Mouse (Mus musculus) CH12.LX (cell line): ENCODE data around the gene Cic. TPM values are rescaled to one million over a fixed set of nuclear protein-coding genes. Genes with fewer than 3 reads are reported as not detected.

ENCODE experiments used
- DNase-seq: peaks from one replicate; pipeline ENCODE4 v3.0.0-alpha.2; 2013; ENCODE audit errors: extremely low read depth
- H3K27ac ChIP-seq: 2 replicates; pipeline ENCODE4 v1.5.1; 2012; ENCODE audit warnings: low read depth, mild to moderate bottlenecking, control low read depth, moderate library complexity; ENCODE audit not compliant: insufficient read depth
- H3K27me3 ChIP-seq: replicated peaks from 2 replicates; pipeline ENCODE3; 2012; ENCODE audit warnings: inconsistent platforms
- H3K36me3 ChIP-seq, 2 experiments: replicated peaks in 1 of 2; 2 replicates each; pipeline versions ENCODE3 to v1.6.1; 2012; ENCODE audit warnings: inconsistent platforms in 1 of 2, low read length in 1 of 2, mild to moderate bottlenecking in 1 of 2, mixed read lengths in 1 of 2, moderate library complexity in 1 of 2; ENCODE audit not compliant: control insufficient read depth in 1 of 2, insufficient read depth in 1 of 2
- H3K4me1 ChIP-seq, 2 experiments: 2 replicates each; pipeline ENCODE4 v1.6.1; 2012; ENCODE audit warnings: inconsistent platforms in 1 of 2, moderate library complexity in 1 of 2; ENCODE audit not compliant: insufficient read depth in 2 of 2, control insufficient read depth in 1 of 2
- H3K4me2 ChIP-seq: 2 replicates; pipeline ENCODE4 v1.6.1; 2012; ENCODE audit warnings: low read depth, mild to moderate bottlenecking, control low read depth; ENCODE audit not compliant: poor library complexity, insufficient read depth, severe bottlenecking
- H3K4me3 ChIP-seq, 3 experiments: fragments of 150-350 bp in 1 of 3; sonication (generic) in 1 of 3; replicated peaks in 1 of 3; 2 replicates each; pipeline versions ENCODE3 to v1.5.1; 2011 to 2012; ENCODE audit warnings: low read depth in 2 of 3, low read length in 2 of 3, mild to moderate bottlenecking in 2 of 3, moderate library complexity in 2 of 3, control low read depth in 1 of 3, improper control_type of control experiment in 1 of 3, inconsistent platforms in 1 of 3, mixed read lengths in 1 of 3; ENCODE audit not compliant: poor library complexity in 1 of 3
- H3K79me2 ChIP-seq: replicated peaks from 2 replicates; pipeline ENCODE4 v1.6.1; 2012; ENCODE audit warnings: mild to moderate bottlenecking, moderate library complexity; ENCODE audit not compliant: control insufficient read depth, poor library complexity, insufficient read depth, severe bottlenecking; ENCODE audit errors: extremely low read depth
- H3K9ac ChIP-seq: 2 replicates; pipeline ENCODE4 v1.6.1; 2012; ENCODE audit warnings: low read depth, mild to moderate bottlenecking, control low read depth, moderate library complexity; ENCODE audit not compliant: insufficient read depth
- H3K9me3 ChIP-seq: replicated peaks from 2 replicates; pipeline ENCODE3; 2012; ENCODE audit warnings: low read length, inconsistent platforms, mixed read lengths
- BHLHE40 ChIP-seq: IDR thresholded peaks from 2 replicates; pipeline ENCODE4 v1.6.1; 2011; ENCODE audit warnings: mild to moderate bottlenecking, low read depth, low read length, improper control_type of control experiment
- CHD1 ChIP-seq: IDR thresholded peaks from 2 replicates; pipeline ENCODE4 v1.6.1; 2012; ENCODE audit warnings: low read depth, low read length, improper control_type of control experiment, inconsistent platforms
- CHD2 ChIP-seq: IDR thresholded peaks from 2 replicates; pipeline ENCODE4 v1.6.1; 2011; ENCODE audit warnings: low read length, improper control_type of control experiment
- E2F4 ChIP-seq: IDR thresholded peaks from 2 replicates; pipeline ENCODE4 v1.6.1; 2011; ENCODE audit warnings: low read depth, low read length, improper control_type of control experiment; ENCODE audit not compliant: insufficient replicate concordance
- ELF1 ChIP-seq: IDR thresholded peaks from 2 replicates; pipeline ENCODE4 v1.6.1; 2014; ENCODE audit warnings: low read depth, mild to moderate bottlenecking, inconsistent platforms, low read length, improper control_type of control experiment
- EP300 ChIP-seq: IDR thresholded peaks from 2 replicates; pipeline ENCODE4 v1.6.1; 2011; ENCODE audit warnings: low read length, improper control_type of control experiment
- ETS1 ChIP-seq: conservative IDR thresholded peaks from 2 replicates; pipeline ENCODE4 v1.6.1; 2012; ENCODE audit warnings: low read depth, mild to moderate bottlenecking, inconsistent platforms, low read length, improper control_type of control experiment, moderate library complexity
- HCFC1 ChIP-seq: IDR thresholded peaks from 2 replicates; pipeline ENCODE4 v1.6.1; 2012; ENCODE audit warnings: low read depth, mild to moderate bottlenecking, inconsistent platforms, low read length, improper control_type of control experiment
- JUN ChIP-seq: IDR thresholded peaks from 2 replicates; pipeline ENCODE4 v1.6.1; 2011; ENCODE audit warnings: low read depth, mild to moderate bottlenecking, low read length, improper control_type of control experiment, moderate library complexity; ENCODE audit not compliant: insufficient read depth
- KAT2A ChIP-seq: IDR thresholded peaks from 2 replicates; pipeline ENCODE4 v1.6.1; 2012; ENCODE audit warnings: low read length, improper control_type of control experiment, inconsistent platforms; ENCODE audit not compliant: insufficient replicate concordance
- MAFK ChIP-seq: IDR thresholded peaks from 2 replicates; pipeline ENCODE4 v1.6.1; 2011; ENCODE audit warnings: low read length, improper control_type of control experiment; ENCODE audit not compliant: insufficient replicate concordance
- MAX ChIP-seq: IDR thresholded peaks from 2 replicates; pipeline ENCODE4 v1.6.1; 2011; ENCODE audit warnings: low read length, improper control_type of control experiment
- MEF2A ChIP-seq: IDR thresholded peaks from 2 replicates; pipeline ENCODE4 v1.6.1; 2014; ENCODE audit warnings: low read depth, mild to moderate bottlenecking, inconsistent platforms, low read length, improper control_type of control experiment, borderline replicate concordance
- MXI1 ChIP-seq: IDR thresholded peaks from 2 replicates; pipeline ENCODE4 v1.6.1; 2011; ENCODE audit warnings: mild to moderate bottlenecking, low read depth, low read length, improper control_type of control experiment
- MYC ChIP-seq: IDR thresholded peaks from 2 replicates; pipeline ENCODE4 v1.6.1; 2011; ENCODE audit warnings: low read depth, mild to moderate bottlenecking, improper control_type of control experiment, low read length
- NELFE ChIP-seq: IDR thresholded peaks from 2 replicates; pipeline ENCODE4 v1.6.1; 2011; ENCODE audit warnings: low read depth, low read length, improper control_type of control experiment
- NRF1 ChIP-seq: IDR thresholded peaks from 2 replicates; pipeline ENCODE4 v1.6.1; 2014; ENCODE audit warnings: low read depth, mild to moderate bottlenecking, inconsistent platforms, low read length, improper control_type of control experiment, moderate library complexity
- PAX5 ChIP-seq: IDR thresholded peaks from 2 replicates; pipeline ENCODE4 v1.6.1; 2012; ENCODE audit warnings: low read length, inconsistent platforms, mixed read lengths
- POLR2A ChIP-seq: IDR thresholded peaks from 2 replicates; pipeline ENCODE4 v1.6.1; 2011; ENCODE audit warnings: low read depth, mild to moderate bottlenecking, improper control_type of control experiment, low read length
- POLR2AphosphoS2 ChIP-seq: IDR thresholded peaks from 2 replicates; pipeline ENCODE4 v1.6.1; 2011; ENCODE audit warnings: low read depth, low read length, improper control_type of control experiment
- RAD21 ChIP-seq: IDR thresholded peaks from 2 replicates; pipeline ENCODE4 v1.6.1; 2011; ENCODE audit warnings: low read depth, mild to moderate bottlenecking, low read length, improper control_type of control experiment, moderate library complexity
- RCOR1 ChIP-seq: conservative IDR thresholded peaks from 2 replicates; pipeline ENCODE4 v1.6.1; 2012; ENCODE audit warnings: low read depth, mild to moderate bottlenecking, inconsistent platforms, low read length, improper control_type of control experiment
- SIN3A ChIP-seq: IDR thresholded peaks from 2 replicates; pipeline ENCODE4 v1.6.1; 2012; ENCODE audit warnings: low read length, improper control_type of control experiment, inconsistent platforms
- SMC3 ChIP-seq: IDR thresholded peaks from 2 replicates; pipeline ENCODE4 v1.6.1; 2011; ENCODE audit warnings: low read depth, low read length, improper control_type of control experiment
- TBP ChIP-seq: conservative IDR thresholded peaks from 2 replicates; pipeline ENCODE4 v1.6.1; 2011; ENCODE audit warnings: low read depth, low read length, improper control_type of control experiment
- TCF12 ChIP-seq: IDR thresholded peaks from 2 replicates; pipeline ENCODE4 v1.6.1; 2014; ENCODE audit warnings: low read depth, mild to moderate bottlenecking, inconsistent platforms, low read length, improper control_type of control experiment
- UBTF ChIP-seq: IDR thresholded peaks from 2 replicates; pipeline ENCODE4 v1.6.1; 2012; ENCODE audit warnings: low read depth, mild to moderate bottlenecking, inconsistent platforms, low read length, improper control_type of control experiment, moderate library complexity
- USF1 ChIP-seq: IDR thresholded peaks from 2 replicates; pipeline ENCODE4 v1.6.1; 2014; ENCODE audit warnings: low read depth, mild to moderate bottlenecking, inconsistent platforms, low read length, improper control_type of control experiment
- USF2 ChIP-seq: conservative IDR thresholded peaks from 2 replicates; pipeline ENCODE4 v1.6.1; 2011; ENCODE audit warnings: low read depth, low read length, improper control_type of control experiment
- ZC3H11A ChIP-seq: IDR thresholded peaks from 2 replicates; pipeline ENCODE4 v1.6.1; 2012; ENCODE audit warnings: low read depth, mild to moderate bottlenecking, inconsistent platforms, low read length, improper control_type of control experiment
- ZMIZ1 ChIP-seq: IDR thresholded peaks from 2 replicates; pipeline ENCODE4 v1.6.1; 2012; ENCODE audit warnings: low read depth, mild to moderate bottlenecking, inconsistent platforms, low read length, improper control_type of control experiment
- ZNF384 ChIP-seq: IDR thresholded peaks from 2 replicates; pipeline ENCODE4 v1.6.1; 2012; ENCODE audit warnings: low read depth, low read length, improper control_type of control experiment, inconsistent platforms
- dilution Hi-C: fragments of 300-500 bp; cut with MboI; formaldehyde crosslinking; loops from 2 replicates; pipeline ENCODE4 v1.14.3; 2020; ENCODE audit warnings: low sequenced_read_pairs; ENCODE audit not compliant: extremely low pct_unique_long_range_greater_than_20kb, extremely low pct_ligation_motif_present
- in situ Hi-C: fragments of 300-500 bp; cut with MboI; formaldehyde crosslinking; loops from 3 replicates; pipeline ENCODE4 v1.14.3; 2019; ENCODE audit warnings: low sequenced_read_pairs, low pct_ligation_motif_present, low pct_unique_long_range_greater_than_20kb, mixed read lengths
- polyA plus RNA-seq: library from polyadenylated mRNA; unstranded; fragments of >175 nt; gene quantifications from 2 replicates; pipeline ENCODE4 v1.2.1, GENCODE M21; 2012; ENCODE audit warnings: low read depth; ENCODE audit not compliant: insufficient read length
- total RNA-seq, 2 experiments: library from RNA; depleted of rRNA; stranded (reverse); fragments of 300-350 nt in 1 of 2; fragments of >200 nt in 1 of 2; gene quantifications; 2 replicates each; pipeline ENCODE4 v1.2.3; 2012 to 2014

The Cic gene
- total and polyA plus RNA-seq, 3 experiments, result 2.5 to 34.5 (median 21.7) TPM

DNA sequence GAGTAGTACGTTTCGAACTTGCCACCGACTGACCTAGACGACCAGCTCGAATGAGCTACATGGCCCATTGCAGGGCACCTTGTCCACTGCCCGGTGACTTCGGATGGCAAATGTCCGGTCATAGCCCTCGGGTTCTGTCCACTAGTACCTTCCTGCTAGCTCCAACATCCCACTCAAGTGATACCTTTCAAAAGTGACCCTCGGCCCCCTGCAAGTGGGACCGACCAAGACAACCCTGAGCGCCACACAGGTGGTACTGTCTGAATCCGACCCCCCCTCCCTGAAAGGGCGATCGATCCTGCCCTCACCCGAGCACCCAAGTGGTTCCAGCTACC lies 48.1 kb upstream of the Cic start:
- dilution Hi-C loops, result no loop called here
- H3K79me2 ChIP-seq, result peaks cover 9% of the 10 kb centered on the region
- H3K4me1 ChIP-seq, result peaks cover 3 to 41% of the 10 kb centered on the region in 2 experiments; a peak in 3 of 4 replicates
- no peak overlapping the region for H3K27ac ChIP-seq
- H3K4me3 ChIP-seq, result peak overlapping the region; percentile 73 to 86 (median 86)
- H3K4me2 ChIP-seq, result peak overlapping the region; percentile 76
- H3K27me3 ChIP-seq, result no peaks in the 10 kb centered on the region
- TF ChIP-seq POLR2A, result no peak
- 0 out of 2 replicates have a peak, but pooled peaks have one; percentile 19 for TF ChIP-seq SIN3A
- TF ChIP-seq, all 38 proteins: peak for 1
- no peaks in the 10 kb centered on the region for H3K9me3 ChIP-seq
- in situ Hi-C loops, result no loop called here
- no peak for DNase-seq
- peaks cover 16 to 38% of the 10 kb centered on the region in 2 experiments for H3K36me3 ChIP-seq
- peak overlapping the region; percentile 58 for H3K9ac ChIP-seq

DNA sequence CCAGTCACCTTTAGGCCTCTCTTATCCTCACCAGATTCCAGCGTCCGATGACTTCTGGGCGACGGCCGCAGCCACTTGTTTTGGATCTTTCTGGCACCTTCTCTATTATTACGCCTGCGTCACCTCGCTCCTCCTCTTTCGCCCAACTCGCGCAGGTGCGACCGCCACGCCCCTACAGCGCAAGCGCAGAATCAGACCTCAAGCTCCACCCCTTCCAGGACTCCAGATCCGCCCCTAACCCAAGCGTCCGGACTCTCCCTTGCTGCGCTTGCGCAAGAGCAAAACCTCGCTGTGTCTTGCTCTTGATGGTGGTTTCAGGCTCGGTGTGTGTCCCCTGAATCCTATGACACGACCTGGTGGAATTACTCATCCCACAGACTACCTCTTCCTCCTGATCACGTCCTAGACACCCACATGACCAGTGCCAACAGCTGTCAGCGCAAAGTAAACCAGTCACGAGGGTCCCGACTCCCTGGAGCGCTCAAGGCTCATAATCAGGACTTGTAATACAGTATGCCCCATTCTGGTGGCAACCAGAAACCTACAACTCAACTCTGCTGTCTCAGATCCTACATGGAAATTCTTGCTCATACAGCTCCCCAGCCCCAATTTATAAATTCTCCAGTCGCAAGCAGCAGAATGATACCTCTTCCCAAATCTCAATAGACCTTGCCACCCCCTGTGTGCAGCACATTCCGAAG lies 47.6 kb upstream of the Cic start:
- peaks cover 9% of the 10 kb centered on the region for H3K79me2 ChIP-seq
- H3K4me2 ChIP-seq, result peak overlapping the region; percentile 87
- peak overlapping the region; percentile 73 to 86 (median 86) for H3K4me3 ChIP-seq
- H3K27ac ChIP-seq, result peak overlapping the region; percentile 34
- H3K27me3 ChIP-seq, result no peaks in the 10 kb centered on the region
- in situ Hi-C loops, result no loop called here
- H3K36me3 ChIP-seq, result peaks cover 20 to 40% of the 10 kb centered on the region in 2 experiments
- H3K9ac ChIP-seq, result peak overlapping the region; percentile 69
- DNase-seq, result peak; percentile 98
- H3K4me1 ChIP-seq, result peaks cover 3 to 41% of the 10 kb centered on the region in 2 experiments; a peak in 3 of 4 replicates
- no peaks in the 10 kb centered on the region for H3K9me3 ChIP-seq
- dilution Hi-C loops, result no loop called here
- TF ChIP-seq USF2 (no peak), NELFE (peak; percentile 76), ELF1 (0 out of 2 replicates have a peak, but pooled peaks have one; percentile 40), KAT2A (no peak), TCF12 (peak; percentile 9; the same call in 1 of the 2 replicates), BHLHE40 (0 out of 2 replicates have a peak, but pooled peaks have one; percentile 34), HCFC1 (peak; percentile 23), MEF2A (no peak), ZMIZ1 (peak; percentile 53; the same call in 1 of the 2 replicates), MYC (peak; percentile 5; the same call in 1 of the 2 replicates), E2F4 (no peak), MAX (peak; percentile 67), UBTF (no peak), SMC3 (no peak), RAD21 (no peak), EP300 (no peak), NRF1 (peak; percentile 96), ETS1 (no peak), JUN (no peak), RCOR1 (no peak), ZC3H11A (no peak), USF1 (no peak), PAX5 (no peak), POLR2AphosphoS2 (peak; percentile 65; the same call in 1 of the 2 replicates), CHD2 (no peak), POLR2A (peak; percentile 79), CHD1 (no peak), ZNF384 (no peak), TBP (peak; percentile 45; the same call in 1 of the 2 replicates), MXI1 (peak; percentile 60), MAFK (no peak)
